Mouse (Mus musculus) erythroblast, adult 5-6 weeks (primary cell): ENCODE results near the gene Olfr1084. TPM values are rescaled to one million over a fixed set of nuclear protein-coding genes. Genes with fewer than 3 reads are reported as not detected.
"Not testable (repeated sequence)": the region's sequence is repeated elsewhere in the genome, so short reads cannot be mapped to it uniquely, and the experiment has no call there.

ENCODE experiments used
- ATAC-seq: replicated peaks from 2 replicates; pipeline ENCODE4 v1.8.0; 2016; ENCODE audit warnings: moderate number of reproducible peaks, mild to moderate bottlenecking, moderate TSS enrichment, inconsistent platforms; ENCODE audit not compliant: poor library complexity, low FRiP score, severe bottlenecking
- total RNA-seq, 2 experiments: library from RNA; stranded (forward) in 1 of 2; stranded (reverse) in 1 of 2; fragments of 150-400 nt in 1 of 2; fragments of 200-764, 138-1000 nt in 1 of 2; gene quantifications; 2 replicates each; pipeline versions ENCODE4 v1.2.3 to v1.2.4; 2015 to 2017; ENCODE audit warnings: low replicate concordance in 2 of 2

The Olfr1084 gene
- total RNA-seq (2015; ENCODE audit: low replicate concordance) = not detected in 2 replicates
- not detected in 2 replicates for total RNA-seq (2017; ENCODE audit: low replicate concordance)

DNA sequence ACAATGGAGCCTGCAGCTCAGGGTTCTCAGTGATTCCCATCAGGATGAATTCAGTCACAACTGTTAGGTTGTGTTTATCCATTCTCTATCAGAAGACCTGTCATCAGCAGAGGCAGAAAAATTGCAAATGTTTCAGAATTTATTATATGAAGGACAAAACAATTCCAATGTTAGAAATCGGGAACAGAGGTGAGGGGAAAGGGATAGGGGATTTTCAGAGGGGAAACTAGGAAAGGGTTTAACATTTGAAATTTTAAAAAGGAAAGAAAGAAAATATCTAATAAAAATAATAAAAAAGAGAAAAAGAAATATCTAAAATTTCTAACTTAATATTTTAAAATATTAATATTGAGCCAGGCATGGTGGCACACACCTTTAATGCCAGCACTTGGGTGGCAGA is at the start of gene Olfr1084:
TSS of gene Olfr1084 (minus strand) at position 101 of the 400 bp plus-strand sequence.
- ATAC-seq = not testable (repeated sequence)

DNA sequence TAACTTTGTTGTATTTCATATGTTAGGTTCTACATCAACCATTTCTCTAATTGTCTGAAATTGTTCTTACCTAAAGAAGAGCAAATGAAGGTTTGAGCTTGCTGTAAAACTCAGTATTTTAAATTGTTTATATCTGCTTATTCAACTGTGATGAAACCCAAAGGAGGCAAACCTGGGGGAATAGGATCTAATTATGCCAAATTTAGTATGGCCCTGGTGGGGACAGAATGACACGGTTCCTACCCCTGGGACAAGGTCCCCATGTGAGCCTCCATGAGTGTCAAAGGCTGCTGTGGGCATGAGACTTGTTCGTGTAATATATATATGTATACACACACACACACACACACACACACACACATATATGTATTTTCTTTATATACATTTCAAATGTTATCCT is 40.5 kb upstream of the Olfr1084 start, which contains the start of gene Olfr1086:
TSS of gene Olfr1086 (minus strand) at position 101 of the 400 bp plus-strand sequence.
- ATAC-seq = no peak

DNA sequence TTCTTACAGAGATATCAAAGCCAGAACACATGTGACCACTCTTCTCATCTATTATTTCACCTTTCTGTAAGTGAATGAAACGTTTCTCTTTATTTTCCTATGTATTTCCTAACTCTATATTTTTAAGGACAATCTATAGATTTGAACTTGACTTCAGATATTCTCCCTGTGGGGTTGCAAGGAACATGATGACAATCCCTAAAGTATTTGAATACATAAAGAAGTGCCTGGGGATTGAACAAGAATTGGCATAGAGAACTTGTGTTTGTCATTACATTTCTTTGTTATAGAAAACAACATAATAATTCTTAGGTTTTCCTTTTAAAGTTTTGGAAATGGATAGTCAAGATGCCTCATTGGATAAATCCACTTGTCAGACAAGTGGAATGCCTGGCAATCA is 22.4 kb upstream of the Olfr1084 start, which contains the start of gene Olfr1085:
TSS of gene Olfr1085 (minus strand) at position 101 of the 400 bp plus-strand sequence.
- no peak for ATAC-seq

DNA sequence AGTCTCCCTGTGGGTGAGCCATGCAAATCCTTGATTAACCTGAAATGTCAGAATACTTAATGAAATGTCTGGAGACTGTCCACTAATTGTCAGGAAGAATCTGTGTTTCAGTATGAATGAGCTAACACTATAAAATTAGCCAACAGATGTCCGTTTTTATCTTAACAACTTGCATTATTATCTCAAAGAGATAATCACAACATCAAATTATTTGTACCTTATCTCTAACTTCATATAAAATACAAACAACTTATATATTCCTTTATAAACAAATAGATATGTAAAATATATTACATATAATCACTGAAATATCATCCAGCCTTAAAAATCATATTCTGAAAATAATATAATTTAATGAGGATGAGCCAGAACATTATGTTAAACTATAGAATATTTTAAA is 40.7 kb downstream of the Olfr1084 start, which contains the start of gene Olfr1082:
TSS of gene Olfr1082 (minus strand) at position 101 of the 400 bp plus-strand sequence.
- ATAC-seq = not testable (repeated sequence)

Other genes with a start within 250 kb of the Olfr1084 start
- not detected in 2 replicates for gene Olfr1061, start 225.7 kb downstream of the Olfr1084 start, total RNA-seq (2015; ENCODE audit: low replicate concordance)
- not detected in 2 replicates for gene Olfr1061, start 225.7 kb downstream of the Olfr1084 start, total RNA-seq (2017; ENCODE audit: low replicate concordance)
- 0.42 TPM in 1 of 2 replicates, not detected in the other for gene Olfr1062, start 213.0 kb downstream of the Olfr1084 start, total RNA-seq (2015; ENCODE audit: low replicate concordance)
- gene Olfr1062, start 213.0 kb downstream of the Olfr1084 start, total RNA-seq (2017; ENCODE audit: low replicate concordance) = not detected in 2 replicates
- gene Olfr1065, start 189.1 kb downstream of the Olfr1084 start, total RNA-seq (2015; ENCODE audit: low replicate concordance) = not detected in 2 replicates
- not detected in 2 replicates for gene Olfr1065, start 189.1 kb downstream of the Olfr1084 start, total RNA-seq (2017; ENCODE audit: low replicate concordance)
- not detected in 2 replicates for gene Olfr1066, start 183.5 kb downstream of the Olfr1084 start, total RNA-seq (2015; ENCODE audit: low replicate concordance)
- not detected in 2 replicates for gene Olfr1066, start 183.5 kb downstream of the Olfr1084 start, total RNA-seq (2017; ENCODE audit: low replicate concordance)
- not detected in 2 replicates for gene Olfr228, start 152.3 kb downstream of the Olfr1084 start, total RNA-seq (2015; ENCODE audit: low replicate concordance)
- gene Olfr228, start 152.3 kb downstream of the Olfr1084 start, total RNA-seq (2017; ENCODE audit: low replicate concordance) = not detected in 2 replicates
- not detected in 2 replicates for gene Olfr1076, start 131.3 kb downstream of the Olfr1084 start, total RNA-seq (2015; ENCODE audit: low replicate concordance)
- not detected in 2 replicates for gene Olfr1076, start 131.3 kb downstream of the Olfr1084 start, total RNA-seq (2017; ENCODE audit: low replicate concordance)
- gene Olfr1079, start 97.2 kb downstream of the Olfr1084 start, total RNA-seq (2015; ENCODE audit: low replicate concordance) = not detected in 2 replicates
- not detected in 2 replicates for gene Olfr1079, start 97.2 kb downstream of the Olfr1084 start, total RNA-seq (2017; ENCODE audit: low replicate concordance)
- gene Olfr1080, start 81.5 kb downstream of the Olfr1084 start, total RNA-seq (2015; ENCODE audit: low replicate concordance) = not detected in 2 replicates
- gene Olfr1080, start 81.5 kb downstream of the Olfr1084 start, total RNA-seq (2017; ENCODE audit: low replicate concordance) = not detected in 2 replicates
- gene Olfr1082, start 40.8 kb downstream of the Olfr1084 start, total RNA-seq (2015; ENCODE audit: low replicate concordance) = not detected in 2 replicates
- gene Olfr1082, start 40.8 kb downstream of the Olfr1084 start, total RNA-seq (2017; ENCODE audit: low replicate concordance) = not detected in 2 replicates
- not detected in 2 replicates for gene Olfr1085, start 22.3 kb upstream of the Olfr1084 start, total RNA-seq (2015; ENCODE audit: low replicate concordance)
- not detected in 2 replicates for gene Olfr1085, start 22.3 kb upstream of the Olfr1084 start, total RNA-seq (2017; ENCODE audit: low replicate concordance)
- not detected in 2 replicates for gene Olfr1086, start 40.4 kb upstream of the Olfr1084 start, total RNA-seq (2015; ENCODE audit: low replicate concordance)
- gene Olfr1086, start 40.4 kb upstream of the Olfr1084 start, total RNA-seq (2017; ENCODE audit: low replicate concordance) = not detected in 2 replicates
- not detected in 2 replicates for gene Olfr1087, start 58.7 kb upstream of the Olfr1084 start, total RNA-seq (2015; ENCODE audit: low replicate concordance)
- not detected in 2 replicates for gene Olfr1087, start 58.7 kb upstream of the Olfr1084 start, total RNA-seq (2017; ENCODE audit: low replicate concordance)
- gene Olfr1089, start 94.0 kb upstream of the Olfr1084 start, total RNA-seq (2015; ENCODE audit: low replicate concordance) = not detected in 2 replicates
- gene Olfr1089, start 94.0 kb upstream of the Olfr1084 start, total RNA-seq (2017; ENCODE audit: low replicate concordance) = not detected in 2 replicates
- not detected in 2 replicates for gene Olfr1090, start 119.3 kb upstream of the Olfr1084 start, total RNA-seq (2015; ENCODE audit: low replicate concordance)
- not detected in 2 replicates for gene Olfr1090, start 119.3 kb upstream of the Olfr1084 start, total RNA-seq (2017; ENCODE audit: low replicate concordance)
- gene Olfr1093, start 142.8 kb upstream of the Olfr1084 start, total RNA-seq (2015; ENCODE audit: low replicate concordance) = not detected in 2 replicates
- gene Olfr1093, start 142.8 kb upstream of the Olfr1084 start, total RNA-seq (2017; ENCODE audit: low replicate concordance) = not detected in 2 replicates
- gene Olfr141, start 170.3 kb upstream of the Olfr1084 start, total RNA-seq (2015; ENCODE audit: low replicate concordance) = not detected in 2 replicates
- not detected in 2 replicates for gene Olfr141, start 170.3 kb upstream of the Olfr1084 start, total RNA-seq (2017; ENCODE audit: low replicate concordance)
- not detected in 2 replicates for gene Olfr1094, start 184.9 kb upstream of the Olfr1084 start, total RNA-seq (2015; ENCODE audit: low replicate concordance)
- not detected in 2 replicates for gene Olfr1094, start 184.9 kb upstream of the Olfr1084 start, total RNA-seq (2017; ENCODE audit: low replicate concordance)
- gene Olfr1095, start 212.0 kb upstream of the Olfr1084 start, total RNA-seq (2015; ENCODE audit: low replicate concordance) = not detected in 2 replicates
- not detected in 2 replicates for gene Olfr1095, start 212.0 kb upstream of the Olfr1084 start, total RNA-seq (2017; ENCODE audit: low replicate concordance)
- gene Gm13723, start 235.1 kb upstream of the Olfr1084 start, total RNA-seq (2015; ENCODE audit: low replicate concordance) = not detected in 2 replicates
- not detected in 2 replicates for gene Gm13723, start 235.1 kb upstream of the Olfr1084 start, total RNA-seq (2017; ENCODE audit: low replicate concordance)